Mouse (Mus musculus) brain, embryonic 18.5 days (tissue): ENCODE measurements at regions not wholly inside any gene's neighbourhood (a gene's known extent, or its start where the extent isn't known, plus 50 kb on each side); places are given as distances from the start of the nearest gene placed in this dataset.
"Not testable (repeated sequence)": the region's sequence is repeated elsewhere in the genome, so short reads cannot be mapped to it uniquely, and the experiment has no call there.

Source experiments
- DNase-seq: peaks from one replicate; pipeline ENCODE4 v3.0.0-alpha.2; 2012; ENCODE audit warnings: low read depth, low spot score

GRCm38 (mm10) chr14:116586742-116587141 lies 338.4 kb upstream of the Gpc6 start:
- DNase-seq, result no peak

GRCm38 (mm10) chr14:116589529-116589928 lies 335.6 kb upstream of the Gpc6 start:
- DNase-seq, result no peak

- DNase-seq, result no peak
These were observed 335.0 kb upstream of the Gpc6 start for GRCm38 (mm10) chr14:116590111-116590510.

- no peak for DNase-seq
These were observed 317.0 kb upstream of the Gpc6 start for GRCm38 (mm10) chr14:116608130-116608529.

GRCm38 (mm10) chr14:116611210-116611609 lies 313.9 kb upstream of the Gpc6 start:
- DNase-seq, result no peak

GRCm38 (mm10) chr14:116632181-116632580 lies 292.9 kb upstream of the Gpc6 start:
- DNase-seq, result no peak

GRCm38 (mm10) chr14:116642091-116642490 lies 283.0 kb upstream of the Gpc6 start:
- DNase-seq, result no peak

GRCm38 (mm10) chr14:116651897-116652296 lies 273.2 kb upstream of the Gpc6 start:
- DNase-seq, result no peak

GRCm38 (mm10) chr14:116683909-116684308 lies 241.2 kb upstream of the Gpc6 start:
- DNase-seq, result no peak

- DNase-seq, result no peak
These were observed 227.4 kb upstream of the Gpc6 start for GRCm38 (mm10) chr14:116697675-116698074.

GRCm38 (mm10) chr14:116698437-116698836 lies 226.7 kb upstream of the Gpc6 start:
- DNase-seq, result no peak

- not testable (repeated sequence) for DNase-seq
These were observed 190.5 kb upstream of the Gpc6 start for GRCm38 (mm10) chr14:116734596-116734995.

GRCm38 (mm10) chr14:116754438-116755157 lies 170.5 kb upstream of the Gpc6 start:
- DNase-seq, result no peak

- no peak for DNase-seq
These were observed 163.7 kb upstream of the Gpc6 start for GRCm38 (mm10) chr14:116761429-116761828.

GRCm38 (mm10) chr14:116771120-116771519 lies 154.0 kb upstream of the Gpc6 start:
- DNase-seq, result no peak

GRCm38 (mm10) chr14:116771671-116772070 lies 153.4 kb upstream of the Gpc6 start:
- DNase-seq, result no peak

- peak; percentile 16 for DNase-seq
These were observed 145.5 kb upstream of the Gpc6 start for GRCm38 (mm10) chr14:116779661-116780060.

- DNase-seq, result peak; percentile 40
These were observed 141.3 kb upstream of the Gpc6 start for GRCm38 (mm10) chr14:116783840-116784239.

GRCm38 (mm10) chr14:116806504-116806903 lies 118.6 kb upstream of the Gpc6 start:
- DNase-seq, result no peak

GRCm38 (mm10) chr14:116808581-116808980 lies 116.5 kb upstream of the Gpc6 start:
- no peak for DNase-seq

GRCm38 (mm10) chr14:116810661-116811345 lies 114.3 kb upstream of the Gpc6 start:
- no peak for DNase-seq

GRCm38 (mm10) chr14:116837235-116837634 lies 87.9 kb upstream of the Gpc6 start:
- no peak for DNase-seq

- no peak for DNase-seq
These were observed 55.7 kb upstream of the Gpc6 start for GRCm38 (mm10) chr14:116869437-116869836.
